Mouse (Mus musculus) forebrain, embryonic 13.5 days (tissue): Measurements from ENCODE around the gene Flt1. TPM values are rescaled to one million over a fixed set of nuclear protein-coding genes. Genes with fewer than 3 reads are reported as not detected.

Experiments used
- ATAC-seq: fragments of 200-750 bp; cut with Nextera tagmentation; 2 replicates; pipeline ENCODE4 v1.8.0; 2017
- H3K27ac ChIP-seq: fragments of 300-500 bp; sonication (generic); 2 replicates; pipeline ENCODE4 v1.5.1; 2015; ENCODE audit warnings: inconsistent platforms, mild to moderate bottlenecking, moderate library complexity
- H3K27me3 ChIP-seq: fragments of 300-500 bp; sonication (generic); 2 replicates; pipeline ENCODE4 v1.6.1; 2015; ENCODE audit warnings: mild to moderate bottlenecking, inconsistent platforms
- H3K36me3 ChIP-seq: fragments of 300-500 bp; sonication (generic); 2 replicates; pipeline ENCODE4 v1.6.1; 2015; ENCODE audit warnings: mild to moderate bottlenecking, inconsistent platforms; ENCODE audit not compliant: poor library complexity, severe bottlenecking
- H3K4me1 ChIP-seq: fragments of 300-500 bp; sonication (generic); 2 replicates; pipeline ENCODE4 v1.6.1; 2015; ENCODE audit warnings: inconsistent platforms
- H3K4me2 ChIP-seq: fragments of 300-500 bp; sonication (generic); 2 replicates; pipeline ENCODE4 v1.6.1; 2015; ENCODE audit warnings: inconsistent platforms, mild to moderate bottlenecking, moderate library complexity
- H3K4me3 ChIP-seq: fragments of 300-500 bp; sonication (generic); 2 replicates; pipeline ENCODE4 v1.5.1; 2015; ENCODE audit warnings: mild to moderate bottlenecking, inconsistent platforms
- H3K9ac ChIP-seq: fragments of 300-500 bp; sonication (generic); 2 replicates; pipeline ENCODE4 v1.6.1; 2015; ENCODE audit warnings: mild to moderate bottlenecking, inconsistent platforms
- H3K9me3 ChIP-seq: fragments of 300-500 bp; sonication (generic); replicated peaks from 2 replicates; pipeline ENCODE4 v1.6.1; 2016; ENCODE audit warnings: inconsistent platforms
- WGBS: fragments of 180-500 bp; shearing (Covaris S2); methylation state at CpG from one replicate; pipeline ENCODE4 v1.1.7; 2015; 5-methylcytosine and 5-hydroxymethylcytosine counted together
- polyA plus RNA-seq: library from polyadenylated mRNA; unstranded; fragments of >200 nt; fragmentation: Nextera tagmentation; extraction: Ambion mirVana; gene quantifications from 2 replicates; pipeline ENCODE4 v1.2.1, GENCODE M21; 2015

Gene Flt1
- polyA plus RNA-seq, 1 experiment from 2014 or later, result 8.5 TPM

- WGBS, result 91% methylated on average over 13 of the region's 13 CpGs
- Histone ChIP-seq H3K4me2 (no peak overlapping the region), H3K36me3 (peaks cover 27% of the 10 kb centered on the region), H3K9me3 (no peaks in the 10 kb centered on the region), H3K4me3 (no peak overlapping the region), H3K4me1 (no peaks in the 10 kb centered on the region), H3K27ac (no peak overlapping the region), H3K9ac (no peak overlapping the region), H3K27me3 (no peaks in the 10 kb centered on the region)
- ATAC-seq, result no peak
These were observed 173.8 kb downstream of the Flt1 start for GRCm38 (mm10) chr5:147551879-147552627.

DNA sequence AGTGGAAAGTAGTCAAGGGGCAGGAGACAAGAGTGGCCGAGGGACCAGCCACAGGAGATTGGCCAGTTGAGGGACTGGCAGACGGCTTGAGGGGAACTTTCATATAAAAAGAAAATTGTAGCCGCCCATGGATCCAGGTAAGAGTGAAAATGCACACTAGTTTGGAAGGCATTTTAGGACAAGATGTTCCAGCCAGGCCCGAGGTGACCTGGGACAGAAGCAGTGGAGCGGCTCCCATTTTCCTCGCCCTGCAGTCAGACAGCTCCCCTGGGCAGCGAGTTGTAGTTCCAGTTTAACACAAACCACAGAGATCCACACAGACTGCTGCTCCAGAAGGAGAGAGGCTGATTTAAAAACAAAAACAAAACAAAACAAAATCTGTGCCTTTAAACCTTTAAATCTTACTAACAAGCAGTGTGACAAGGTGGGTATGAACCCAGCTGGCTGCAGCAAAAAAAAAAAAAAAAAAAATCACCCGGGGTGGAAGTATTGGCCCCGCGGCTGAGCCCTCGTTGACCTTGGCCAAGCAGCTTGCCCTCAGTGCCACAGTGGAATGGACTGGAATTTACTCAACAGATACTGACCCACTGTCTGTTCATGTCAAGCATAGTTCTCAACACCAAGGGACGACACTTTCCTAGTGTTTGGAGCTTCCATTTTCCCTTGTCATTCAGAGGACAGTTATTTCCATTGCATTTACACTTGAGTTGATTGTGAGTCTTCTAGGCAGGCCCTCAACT, 176.6 kb downstream of the Flt1 start:
- Histone ChIP-seq H3K36me3 (peaks cover 49% of the 10 kb centered on the region), H3K4me2 (no peak overlapping the region), H3K9ac (no peak overlapping the region), H3K4me3 (no peak overlapping the region), H3K4me1 (no peaks in the 10 kb centered on the region), H3K27me3 (no peaks in the 10 kb centered on the region), H3K9me3 (no peaks in the 10 kb centered on the region), H3K27ac (no peak overlapping the region)
- WGBS, result 88% methylated on average over 12 of the region's 12 CpGs
- ATAC-seq, result no peak

DNA sequence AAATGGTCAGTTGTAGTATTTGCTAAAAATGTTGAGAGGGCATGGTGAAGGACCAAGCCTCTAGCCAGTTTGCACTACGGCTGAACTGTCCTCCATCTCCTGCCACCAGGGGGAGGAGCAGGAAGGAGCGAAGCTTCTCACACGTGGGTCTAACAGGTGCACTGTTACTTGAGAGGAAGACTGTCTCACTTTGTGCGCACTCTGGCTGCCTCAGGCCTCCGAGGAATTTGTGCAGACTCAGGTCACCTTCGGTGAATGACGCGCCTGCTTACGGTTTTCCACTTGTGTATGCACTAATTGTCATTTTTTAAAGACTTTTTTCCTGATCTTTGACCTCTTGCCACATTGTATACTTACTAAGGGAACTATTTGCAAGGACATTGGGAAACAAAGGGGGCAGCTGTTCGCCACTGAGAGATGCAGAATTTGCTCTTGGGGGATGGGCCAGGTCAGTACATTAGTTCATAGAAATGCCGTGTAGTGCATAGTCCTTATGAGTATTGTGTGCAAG, 180.0 kb downstream of the Flt1 start:
- H3K9ac ChIP-seq, result no peak overlapping the region
- H3K4me3 ChIP-seq, result no peak overlapping the region
- no peaks in the 10 kb centered on the region for H3K9me3 ChIP-seq
- peaks cover 67% of the 10 kb centered on the region for H3K36me3 ChIP-seq
- H3K4me2 ChIP-seq, result no peak overlapping the region
- no peak overlapping the region for H3K27ac ChIP-seq
- H3K27me3 ChIP-seq, result no peaks in the 10 kb centered on the region
- no peak for ATAC-seq
- WGBS, result 67% methylated on average over 11 of the region's 11 CpGs
- no peaks in the 10 kb centered on the region for H3K4me1 ChIP-seq

- Histone ChIP-seq H3K4me1 (no peaks in the 10 kb centered on the region), H3K4me2 (no peak overlapping the region), H3K27me3 (no peaks in the 10 kb centered on the region), H3K9ac (no peak overlapping the region), H3K9me3 (no peaks in the 10 kb centered on the region), H3K4me3 (no peak overlapping the region), H3K27ac (no peak overlapping the region), H3K36me3 (peaks cover 64% of the 10 kb centered on the region)
- ATAC-seq, result no peak
- WGBS, result 90% methylated on average over 6 of the region's 6 CpGs
These were observed 183.5 kb downstream of the Flt1 start for GRCm38 (mm10) chr5:147542291-147542690.

GRCm38 (mm10) chr5:147539815-147540214, 186.0 kb downstream of the Flt1 start:
- no peaks in the 10 kb centered on the region for H3K27me3 ChIP-seq
- H3K36me3 ChIP-seq, result peaks cover 56% of the 10 kb centered on the region
- no peaks in the 10 kb centered on the region for H3K4me1 ChIP-seq
- H3K9me3 ChIP-seq, result no peaks in the 10 kb centered on the region
- no peak overlapping the region for H3K9ac ChIP-seq
- H3K27ac ChIP-seq, result no peak overlapping the region
- 95% methylated on average over 4 of the region's 4 CpGs for WGBS
- H3K4me3 ChIP-seq, result no peak overlapping the region
- H3K4me2 ChIP-seq, result no peak overlapping the region
- no peak for ATAC-seq

DNA sequence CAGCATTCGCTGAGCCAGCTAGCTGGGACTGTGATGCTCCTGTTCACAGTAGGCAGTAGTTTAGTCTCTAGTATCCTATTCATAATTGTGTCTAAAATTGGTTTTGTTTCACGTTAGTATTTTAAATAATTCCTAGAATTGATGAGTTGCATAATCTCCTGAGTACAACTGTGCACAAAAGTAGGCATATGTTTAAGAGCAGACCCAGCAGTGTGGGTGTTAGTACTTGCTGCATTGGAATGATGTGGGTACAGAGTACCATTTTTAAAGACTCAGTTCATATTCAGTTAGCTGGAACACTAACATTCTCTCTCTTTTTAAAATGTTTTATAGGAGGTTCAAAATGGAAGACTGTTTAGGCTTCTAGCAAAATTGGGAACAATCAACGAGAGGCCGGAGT, 186.4 kb downstream of the Flt1 start:
- H3K27me3 ChIP-seq, result no peaks in the 10 kb centered on the region
- H3K4me1 ChIP-seq, result no peaks in the 10 kb centered on the region
- peaks cover 55% of the 10 kb centered on the region for H3K36me3 ChIP-seq
- H3K4me2 ChIP-seq, result no peak overlapping the region
- H3K4me3 ChIP-seq, result no peak overlapping the region
- no peak for ATAC-seq
- WGBS, result 97% methylated on average over 4 of the region's 4 CpGs
- H3K9me3 ChIP-seq, result no peaks in the 10 kb centered on the region
- H3K27ac ChIP-seq, result no peak overlapping the region
- H3K9ac ChIP-seq, result no peak overlapping the region

DNA sequence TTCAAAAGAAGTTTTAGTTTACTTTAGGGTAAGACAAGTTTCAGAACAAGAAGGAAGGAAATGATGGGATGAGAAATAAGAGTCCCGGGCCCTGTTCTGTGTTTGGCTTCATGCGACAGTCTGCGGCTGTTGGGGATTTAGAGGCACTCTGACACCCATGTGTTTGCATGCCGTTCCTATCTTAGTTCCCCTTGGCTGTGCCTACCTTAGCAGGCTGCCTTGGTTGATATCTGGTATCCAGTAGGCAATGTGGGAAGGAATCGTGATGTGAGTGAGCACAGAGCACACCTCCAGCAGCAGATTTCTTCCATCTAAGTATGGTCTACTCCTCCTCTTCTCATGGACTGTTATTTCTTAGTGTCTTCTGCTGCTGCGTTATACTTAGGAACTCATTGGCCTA, 193.8 kb downstream of the Flt1 start:
- H3K4me1 ChIP-seq, result no peaks in the 10 kb centered on the region
- 94% methylated on average over 6 of the region's 6 CpGs for WGBS
- H3K9ac ChIP-seq, result no peak overlapping the region
- H3K36me3 ChIP-seq, result peaks cover 44% of the 10 kb centered on the region
- H3K27ac ChIP-seq, result no peak overlapping the region
- H3K9me3 ChIP-seq, result no peaks in the 10 kb centered on the region
- no peaks in the 10 kb centered on the region for H3K27me3 ChIP-seq
- no peak for ATAC-seq
- no peak overlapping the region for H3K4me3 ChIP-seq
- no peak overlapping the region for H3K4me2 ChIP-seq

- ATAC-seq, result no peak
- no peak overlapping the region for H3K4me2 ChIP-seq
- H3K4me3 ChIP-seq, result no peak overlapping the region
- H3K4me1 ChIP-seq, result no peaks in the 10 kb centered on the region
- no peak overlapping the region for H3K27ac ChIP-seq
- no peaks in the 10 kb centered on the region for H3K9me3 ChIP-seq
- H3K27me3 ChIP-seq, result no peaks in the 10 kb centered on the region
- peaks cover 45% of the 10 kb centered on the region for H3K36me3 ChIP-seq
- no peak overlapping the region for H3K9ac ChIP-seq
- WGBS, result 89% methylated on average over 3 of the region's 3 CpGs
These were observed 198.0 kb downstream of the Flt1 start for GRCm38 (mm10) chr5:147527788-147528187.

- peaks cover 47% of the 10 kb centered on the region for H3K36me3 ChIP-seq
- no peaks in the 10 kb centered on the region for H3K4me1 ChIP-seq
- WGBS, result 93% methylated on average over 6 of the region's 6 CpGs
- no peaks in the 10 kb centered on the region for H3K9me3 ChIP-seq
- H3K9ac ChIP-seq, result no peak overlapping the region
- H3K4me2 ChIP-seq, result no peak overlapping the region
- no peak for ATAC-seq
- no peak overlapping the region for H3K4me3 ChIP-seq
- H3K27ac ChIP-seq, result no peak overlapping the region
- no peaks in the 10 kb centered on the region for H3K27me3 ChIP-seq
These were observed 198.8 kb downstream of the Flt1 start for GRCm38 (mm10) chr5:147527006-147527405.

Other genes starting within 250 kb of the Flt1 start
- gene Pomp, start 134.4 kb upstream of the Flt1 start, polyA plus RNA-seq, result 563 and 585 TPM in 2 replicates
- 3.0 TPM in 2 replicates for gene Slc46a3, start 168.8 kb upstream of the Flt1 start, polyA plus RNA-seq
- 13.7 and 13.9 TPM in 2 replicates for gene Mtus2, start 231.3 kb upstream of the Flt1 start, polyA plus RNA-seq